Mouse (Mus musculus): ENCODE results near the gene Olfr30. TPM values are rescaled to one million over a fixed set of nuclear protein-coding genes. Genes with fewer than 3 reads are reported as not detected.
"Not testable (repeated sequence)": the region's sequence is repeated elsewhere in the genome, so short reads cannot be mapped to it uniquely, and the experiment has no call there.

Gene Olfr30
- polyA plus RNA-seq (2012; rRNA removed) (not detected in 2 replicates), polyA plus RNA-seq (2014; fragmentation: Nextera tagmentation; extraction: Ambion mirVana) (not detected in 2 replicates)

GRCm38 (mm10) chr11:58462170-58462569 lies at the start of gene Olfr30:
Gene Olfr30, minus strand, starts transcription at chr11:58462270.
- Histone ChIP-seq H3K4me1 (ENCODE audit: control insufficient read depth, insufficient read depth, low read length) (no peaks in the 10 kb centered on the region), H3K36me3 (ENCODE audit: control insufficient read depth, insufficient read depth, low read length) (no peaks in the 10 kb centered on the region), H3K9ac (ENCODE audit: low read depth, low read length, severe bottlenecking) (no peak within 1 kb of the TSS), H3K9me3 (ENCODE audit: control insufficient read depth, low read length) (no peaks in the 10 kb centered on the region), H3K27ac (replicated peaks; ENCODE audit: low read depth, low read length) (no peak within 1 kb of the TSS), H3K27me3 (ENCODE audit: control insufficient read depth, insufficient read depth, low read length) (no peaks in the 10 kb centered on the region), H3K4me3 (replicated peaks; ENCODE audit: low read length) (no peak within 1 kb of the TSS), H3K4me2 (replicated peaks; ENCODE audit: low read depth, low read length, severe bottlenecking) (no peak within 1 kb of the TSS)
- ATAC-seq (ENCODE audit: low FRiP score, low read depth) (no peak), DNase-seq (ENCODE audit: low spot score) (no peak)
- TF ChIP-seq POLR2A (IDR thresholded peaks at IDR 0.05; ENCODE audit: borderline replicate concordance, extremely low read depth, insufficient read depth, insufficient read length), result no peak

GRCm38 (mm10) chr11:58509058-58509457 lies 47.0 kb upstream of the Olfr30 start:
- DNase-seq (ENCODE audit: low spot score); ATAC-seq (ENCODE audit: low FRiP score, low read depth): not testable (repeated sequence)
- 82% methylated on average over 19 of the region's 19 CpGs for WGBS

GRCm38 (mm10) chr11:58502472-58502871 lies 40.4 kb upstream of the Olfr30 start, which contains the start of gene Olfr331:
Gene Olfr331, minus strand, starts transcription at chr11:58502572.
- not testable (repeated sequence) for H3K9me3 ChIP-seq (ENCODE audit: control insufficient read depth, low read length); H3K4me1 ChIP-seq (ENCODE audit: control insufficient read depth, insufficient read depth, low read length); H3K9ac ChIP-seq (ENCODE audit: low read depth, low read length, severe bottlenecking); ATAC-seq (ENCODE audit: low FRiP score, low read depth); H3K36me3 ChIP-seq (ENCODE audit: control insufficient read depth, insufficient read depth, low read length); DNase-seq (ENCODE audit: low spot score); H3K4me2 ChIP-seq (replicated peaks; ENCODE audit: low read depth, low read length, severe bottlenecking); H3K27me3 ChIP-seq (ENCODE audit: control insufficient read depth, insufficient read depth, low read length); H3K4me3 ChIP-seq (replicated peaks; ENCODE audit: low read length); H3K27ac ChIP-seq (replicated peaks; ENCODE audit: low read depth, low read length)

More at GRCm38 (mm10) chr11:58509058-58509457, 47.0 kb upstream of the Olfr30 start:
- H3K27me3 ChIP-seq (ENCODE audit: control insufficient read depth, insufficient read depth, low read length); H3K4me1 ChIP-seq (ENCODE audit: control insufficient read depth, insufficient read depth, low read length); H3K4me3 ChIP-seq (replicated peaks; ENCODE audit: low read length); H3K9ac ChIP-seq (ENCODE audit: low read depth, low read length, severe bottlenecking); H3K4me2 ChIP-seq (replicated peaks; ENCODE audit: low read depth, low read length, severe bottlenecking); H3K36me3 ChIP-seq (ENCODE audit: control insufficient read depth, insufficient read depth, low read length); H3K9me3 ChIP-seq (ENCODE audit: control insufficient read depth, low read length); H3K27ac ChIP-seq (replicated peaks; ENCODE audit: low read depth, low read length): not testable (repeated sequence)

- TF ChIP-seq POLR2A (IDR thresholded peaks at IDR 0.05; ENCODE audit: borderline replicate concordance, extremely low read depth, insufficient read depth, insufficient read length), result no peak
- no peak overlapping the region for H3K4me2 ChIP-seq (replicated peaks; ENCODE audit: low read depth, low read length, severe bottlenecking)
- no peak overlapping the region for H3K4me3 ChIP-seq (replicated peaks; ENCODE audit: low read length)
- H3K27ac ChIP-seq (replicated peaks; ENCODE audit: low read depth, low read length), result no peak overlapping the region
- ATAC-seq (ENCODE audit: low FRiP score, low read depth) (no peak), DNase-seq (ENCODE audit: low spot score) (peak; percentile 47)
- WGBS, result 46% methylated on average over 3 of the region's 3 CpGs
- H3K4me1 ChIP-seq (ENCODE audit: control insufficient read depth, insufficient read depth, low read length), result no peaks in the 10 kb centered on the region
- H3K27me3 ChIP-seq (ENCODE audit: control insufficient read depth, insufficient read depth, low read length), result no peaks in the 10 kb centered on the region
- H3K9ac ChIP-seq (ENCODE audit: low read depth, low read length, severe bottlenecking), result no peak overlapping the region
- no peaks in the 10 kb centered on the region for H3K36me3 ChIP-seq (ENCODE audit: control insufficient read depth, insufficient read depth, low read length)
- H3K9me3 ChIP-seq (ENCODE audit: control insufficient read depth, low read length), result no peaks in the 10 kb centered on the region
These were observed 37.2 kb upstream of the Olfr30 start for GRCm38 (mm10) chr11:58499290-58499689.

GRCm38 (mm10) chr11:58498761-58499160 lies 36.7 kb upstream of the Olfr30 start:
- DNase-seq (ENCODE audit: low spot score) (no peak), ATAC-seq (ENCODE audit: low FRiP score, low read depth) (no peak)
- Histone ChIP-seq H3K9ac (ENCODE audit: low read depth, low read length, severe bottlenecking) (no peak overlapping the region), H3K4me3 (replicated peaks; ENCODE audit: low read length) (no peak overlapping the region), H3K4me2 (replicated peaks; ENCODE audit: low read depth, low read length, severe bottlenecking) (no peak overlapping the region), H3K27me3 (ENCODE audit: control insufficient read depth, insufficient read depth, low read length) (no peaks in the 10 kb centered on the region), H3K4me1 (ENCODE audit: control insufficient read depth, insufficient read depth, low read length) (no peaks in the 10 kb centered on the region), H3K36me3 (ENCODE audit: control insufficient read depth, insufficient read depth, low read length) (no peaks in the 10 kb centered on the region), H3K9me3 (ENCODE audit: control insufficient read depth, low read length) (no peaks in the 10 kb centered on the region), H3K27ac (replicated peaks; ENCODE audit: low read depth, low read length) (no peak overlapping the region)
- WGBS, result 75% methylated on average over 9 of the region's 9 CpGs
- TF ChIP-seq POLR2A (IDR thresholded peaks at IDR 0.05; ENCODE audit: borderline replicate concordance, extremely low read depth, insufficient read depth, insufficient read length), result no peak

GRCm38 (mm10) chr11:58492455-58492854 lies 30.4 kb upstream of the Olfr30 start, which contains the start of gene Olfr332:
Gene Olfr332, minus strand, starts transcription at chr11:58492555.
- DNase-seq (ENCODE audit: low spot score) (no peak), ATAC-seq (ENCODE audit: low FRiP score, low read depth) (no peak)
- Histone ChIP-seq H3K9me3 (ENCODE audit: control insufficient read depth, low read length) (no peaks in the 10 kb centered on the region), H3K27ac (replicated peaks; ENCODE audit: low read depth, low read length) (no peak within 1 kb of the TSS), H3K36me3 (ENCODE audit: control insufficient read depth, insufficient read depth, low read length) (no peaks in the 10 kb centered on the region), H3K4me1 (ENCODE audit: control insufficient read depth, insufficient read depth, low read length) (no peaks in the 10 kb centered on the region), H3K4me2 (replicated peaks; ENCODE audit: low read depth, low read length, severe bottlenecking) (no peak within 1 kb of the TSS), H3K9ac (ENCODE audit: low read depth, low read length, severe bottlenecking) (no peak within 1 kb of the TSS), H3K27me3 (ENCODE audit: control insufficient read depth, insufficient read depth, low read length) (no peaks in the 10 kb centered on the region), H3K4me3 (replicated peaks; ENCODE audit: low read length) (no peak within 1 kb of the TSS)
- 68% methylated on average over 2 of the region's 2 CpGs for WGBS
- no peak for TF ChIP-seq POLR2A (IDR thresholded peaks at IDR 0.05; ENCODE audit: borderline replicate concordance, extremely low read depth, insufficient read depth, insufficient read length)
